Mouse (Mus musculus) stomach, embryonic 16.5 days (tissue): ENCODE measurements around the gene Kcnk2. TPM values are rescaled to one million over a fixed set of nuclear protein-coding genes. Genes with fewer than 3 reads are reported as not detected.
"Not testable (repeated sequence)": the region's sequence is repeated elsewhere in the genome, so short reads cannot be mapped to it uniquely, and the experiment has no call there.

Experiments used
- ATAC-seq: fragments of 200-750 bp; cut with Nextera tagmentation; 2 replicates; pipeline ENCODE4 v1.8.0; 2017; ENCODE audit warnings: moderate number of reproducible peaks, moderate TSS enrichment; ENCODE audit not compliant: insufficient read depth, low FRiP score
- H3K27ac ChIP-seq: fragments of 300-500 bp; sonication (generic); 2 replicates; pipeline ENCODE4 v1.5.1; 2014; ENCODE audit warnings: low read length
- H3K27me3 ChIP-seq: fragments of 300-500 bp; sonication (generic); 2 replicates; pipeline ENCODE4 v1.6.1; 2014; ENCODE audit warnings: low read length, control low read depth, mixed read lengths; ENCODE audit not compliant: control insufficient read depth, insufficient read depth
- H3K36me3 ChIP-seq: fragments of 300-500 bp; sonication (generic); 2 replicates; pipeline ENCODE4 v1.6.1; 2014; ENCODE audit warnings: low read length; ENCODE audit not compliant: control insufficient read depth, insufficient read depth
- H3K4me1 ChIP-seq: fragments of 300-500 bp; sonication (generic); 2 replicates; pipeline ENCODE4 v1.6.1; 2014; ENCODE audit warnings: low read length, control low read depth, mixed read lengths; ENCODE audit not compliant: control insufficient read depth, insufficient read depth
- H3K4me2 ChIP-seq: fragments of 300-500 bp; sonication (generic); 2 replicates; pipeline ENCODE4 v1.6.1; 2014; ENCODE audit warnings: low read depth, low read length, mixed read lengths
- H3K4me3 ChIP-seq: fragments of 300-500 bp; sonication (generic); replicated peaks from 2 replicates; pipeline ENCODE4 v1.5.1; 2014; ENCODE audit warnings: mild to moderate bottlenecking, low read length
- H3K9ac ChIP-seq: fragments of 300-500 bp; sonication (generic); 2 replicates; pipeline ENCODE4 v1.6.1; 2014; ENCODE audit warnings: low read length
- H3K9me3 ChIP-seq: fragments of 300-500 bp; sonication (generic); replicated peaks from 2 replicates; pipeline ENCODE4 v1.6.1; 2016; ENCODE audit warnings: low read length, control low read depth; ENCODE audit not compliant: control insufficient read depth
- WGBS: fragments of 180-500 bp; shearing (Covaris S2); extraction: QIAGEN DNeasy Blood & Tissue Kit; methylation state at CpG from one replicate; pipeline ENCODE4 v1.1.7; 2014; 5-methylcytosine and 5-hydroxymethylcytosine counted together
- polyA plus RNA-seq: library from polyadenylated mRNA; unstranded; fragments of >200 nt; fragmentation: Nextera tagmentation; extraction: Ambion mirVana; gene quantifications from 2 replicates; pipeline ENCODE4 v1.2.1, GENCODE M21; 2015

Kcnk2 gene
- polyA plus RNA-seq, 1 experiment from 2014 or later: 2.9 TPM

DNA sequence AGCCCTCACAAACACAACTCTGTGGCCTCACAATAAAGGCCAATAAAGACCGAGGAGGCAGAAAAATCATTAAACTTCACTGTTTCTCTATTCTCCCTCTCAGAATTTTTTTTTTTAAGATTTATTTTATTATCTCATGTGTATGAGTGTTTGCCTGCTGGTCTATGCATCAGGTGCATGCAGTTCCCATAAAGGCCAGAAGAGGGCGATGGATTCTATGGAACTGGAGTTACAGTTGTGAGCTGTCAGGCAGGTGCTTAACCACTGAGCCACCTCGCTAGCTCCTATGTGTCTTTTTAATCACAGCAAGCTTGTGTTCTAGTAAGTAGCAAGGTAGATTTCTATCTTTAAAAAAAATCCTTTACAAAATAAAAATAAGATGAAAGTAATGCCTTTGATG is 148.9 kb downstream of the Kcnk2 start:
- ATAC-seq: no peak

DNA sequence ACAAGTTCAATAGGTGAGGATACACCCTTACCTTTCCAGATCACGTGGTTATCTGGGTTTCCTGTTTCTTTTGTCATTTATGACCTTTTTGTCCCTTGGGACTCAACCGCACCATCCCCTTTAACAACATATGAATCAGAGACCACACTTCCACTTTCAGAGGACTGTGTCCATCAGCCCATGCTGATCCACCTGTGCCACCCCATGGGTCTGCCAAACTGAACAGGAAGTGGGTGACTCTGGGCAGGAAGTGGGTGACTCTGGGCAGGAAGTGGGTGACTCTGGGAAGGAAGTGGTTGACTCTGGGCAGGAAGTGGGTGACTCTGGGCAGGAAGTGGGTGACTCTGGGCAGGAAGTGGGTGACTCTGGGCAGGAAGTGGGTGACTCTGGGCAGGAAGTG is 158.9 kb downstream of the Kcnk2 start:
- H3K9me3 ChIP-seq, H3K27ac ChIP-seq, H3K27me3 ChIP-seq, ATAC-seq, H3K4me2 ChIP-seq, H3K4me1 ChIP-seq, H3K4me3 ChIP-seq, H3K9ac ChIP-seq, H3K36me3 ChIP-seq: not testable (repeated sequence)
- WGBS: 83% methylated on average over 2 of the region's 2 CpGs

More for the DNA sequence above, 148.9 kb downstream of the Kcnk2 start:
- Histone ChIP-seq H3K27me3 (no peaks in the 10 kb centered on the region), H3K27ac (no peak overlapping the region), H3K9me3 (no peaks in the 10 kb centered on the region), H3K4me3 (no peak overlapping the region), H3K4me2 (no peak overlapping the region), H3K9ac (no peak overlapping the region), H3K4me1 (no peaks in the 10 kb centered on the region), H3K36me3 (no peaks in the 10 kb centered on the region)
- WGBS: 68% methylated on average over 3 of the region's 3 CpGs

DNA sequence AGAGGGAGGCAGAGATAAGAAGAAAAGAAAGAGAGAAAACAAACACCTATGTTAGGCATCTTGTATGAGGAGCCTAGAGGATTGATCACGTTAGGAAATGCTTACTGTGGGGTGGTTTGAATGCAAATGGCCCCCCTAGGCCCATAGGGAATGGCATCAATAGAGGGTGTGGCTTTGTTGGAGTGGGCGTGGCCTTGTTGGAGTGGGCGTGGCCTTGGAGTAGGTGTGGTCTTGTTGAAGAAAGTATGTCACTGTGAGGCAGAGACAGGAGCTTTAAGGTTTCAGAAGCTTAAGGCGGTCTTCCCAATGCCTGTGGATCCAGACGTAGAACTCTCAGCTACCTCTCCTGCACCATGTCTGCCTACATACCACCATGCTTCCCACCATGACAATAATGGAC is 166.8 kb downstream of the Kcnk2 start:
- Histone ChIP-seq H3K27me3 (no peaks in the 10 kb centered on the region), H3K4me2 (no peak overlapping the region), H3K27ac (no peak overlapping the region), H3K9ac (no peak overlapping the region), H3K4me1 (no peaks in the 10 kb centered on the region), H3K36me3 (no peaks in the 10 kb centered on the region), H3K9me3 (no peaks in the 10 kb centered on the region), H3K4me3 (no peak overlapping the region)
- ATAC-seq: no peak
- 64% methylated on average over 5 of the region's 5 CpGs for WGBS

DNA sequence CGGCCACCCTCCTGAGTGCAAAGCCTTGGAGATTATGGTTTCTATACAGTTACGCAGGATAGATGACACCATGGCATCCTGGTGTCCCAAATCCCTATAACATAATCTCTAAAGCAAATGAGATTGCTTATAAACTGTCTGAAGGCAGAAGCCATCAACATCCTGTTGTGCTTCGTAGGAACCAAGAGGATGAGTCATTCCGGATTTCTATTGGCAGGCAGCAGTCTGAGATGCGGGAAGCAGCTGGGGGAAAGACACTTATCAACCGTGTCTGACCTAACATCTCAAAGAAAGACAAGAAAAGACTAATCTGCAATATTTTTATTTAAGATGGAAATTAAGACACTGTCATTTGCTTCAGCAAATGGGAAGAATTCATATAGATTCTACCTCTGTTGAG is 169.2 kb downstream of the Kcnk2 start:
- WGBS: 59% methylated on average over 6 of the region's 6 CpGs
- no peak for ATAC-seq
- H3K9ac ChIP-seq: no peak overlapping the region

DNA sequence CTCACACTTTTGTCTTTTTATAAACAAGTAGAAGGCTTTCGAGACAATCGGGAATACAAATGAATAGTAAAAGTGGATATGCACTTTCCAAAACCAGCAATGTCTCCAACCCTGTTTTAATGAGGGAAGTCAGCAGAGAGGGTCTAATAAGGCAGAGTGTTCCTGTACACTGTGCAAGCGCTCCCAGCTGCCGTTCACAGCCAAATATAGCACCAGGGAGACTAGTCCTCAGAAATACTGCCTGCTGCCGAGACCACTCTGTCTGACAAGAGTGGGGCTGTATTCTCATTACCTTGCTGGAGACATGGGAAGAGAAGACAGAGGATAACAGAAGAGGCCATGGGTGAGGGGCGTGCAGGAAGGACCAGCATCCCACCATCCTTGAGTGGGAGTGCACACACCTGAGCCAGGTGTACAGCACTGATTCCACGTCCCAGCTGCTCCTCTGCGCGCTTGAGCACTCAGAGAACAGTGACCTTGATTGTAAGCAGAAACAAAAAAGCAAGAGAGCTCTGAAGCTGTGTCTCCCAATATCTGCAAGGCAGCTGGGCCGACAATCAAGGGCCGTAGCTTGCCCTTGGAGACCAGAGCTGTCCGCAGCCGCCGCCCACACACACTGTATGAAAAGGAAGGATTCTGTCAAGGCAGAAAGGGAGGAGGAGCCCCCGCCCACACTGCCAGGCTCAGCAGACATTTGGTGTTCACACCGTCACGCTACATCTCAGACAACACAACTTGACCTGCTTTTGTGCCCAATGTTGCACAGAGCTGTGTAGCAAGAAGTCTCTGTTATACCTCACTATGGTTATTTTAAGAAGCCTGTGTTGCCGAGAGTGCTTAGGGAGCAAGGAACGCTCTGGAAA is 173.6 kb downstream of the Kcnk2 start:
- Histone ChIP-seq H3K4me2 (no peak overlapping the region), H3K4me1 (no peaks in the 10 kb centered on the region), H3K27ac (no peak overlapping the region), H3K27me3 (no peaks in the 10 kb centered on the region), H3K9ac (no peak overlapping the region), H3K36me3 (no peaks in the 10 kb centered on the region), H3K9me3 (no peaks in the 10 kb centered on the region), H3K4me3 (no peak overlapping the region)
- 66% methylated on average over 19 of the region's 19 CpGs for WGBS
- no peak for ATAC-seq

More for the DNA sequence above, 169.2 kb downstream of the Kcnk2 start:
- Histone ChIP-seq H3K4me2 (no peak overlapping the region), H3K27me3 (no peaks in the 10 kb centered on the region), H3K27ac (no peak overlapping the region), H3K9me3 (no peaks in the 10 kb centered on the region), H3K4me1 (no peaks in the 10 kb centered on the region), H3K4me3 (no peak overlapping the region), H3K36me3 (no peaks in the 10 kb centered on the region)

DNA sequence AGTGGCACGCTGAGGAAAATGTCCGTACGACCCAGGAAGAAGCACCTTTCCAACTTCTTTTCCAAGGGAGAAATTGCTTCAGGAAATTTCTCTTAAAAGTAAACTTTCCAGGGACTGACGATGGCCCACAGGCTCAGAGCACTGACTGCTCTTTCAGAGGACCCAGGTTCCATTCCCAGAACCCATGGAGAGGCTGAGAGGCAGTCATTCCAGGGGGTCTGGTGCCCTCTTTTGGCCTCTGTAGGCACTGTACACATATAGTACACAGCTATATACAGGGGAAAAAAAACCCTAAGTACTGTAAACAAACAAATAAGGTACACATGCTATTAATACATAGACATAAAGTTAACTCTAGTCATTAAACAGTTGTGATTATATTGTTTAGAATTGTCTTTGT is 174.6 kb downstream of the Kcnk2 start:
- Histone ChIP-seq H3K36me3 (no peaks in the 10 kb centered on the region), H3K4me2 (no peak overlapping the region), H3K4me1 (no peaks in the 10 kb centered on the region), H3K4me3 (no peak overlapping the region), H3K27me3 (no peaks in the 10 kb centered on the region), H3K9ac (no peak overlapping the region), H3K9me3 (no peaks in the 10 kb centered on the region), H3K27ac (no peak overlapping the region)
- ATAC-seq: no peak
- 76% methylated on average over 4 of the region's 4 CpGs for WGBS

DNA sequence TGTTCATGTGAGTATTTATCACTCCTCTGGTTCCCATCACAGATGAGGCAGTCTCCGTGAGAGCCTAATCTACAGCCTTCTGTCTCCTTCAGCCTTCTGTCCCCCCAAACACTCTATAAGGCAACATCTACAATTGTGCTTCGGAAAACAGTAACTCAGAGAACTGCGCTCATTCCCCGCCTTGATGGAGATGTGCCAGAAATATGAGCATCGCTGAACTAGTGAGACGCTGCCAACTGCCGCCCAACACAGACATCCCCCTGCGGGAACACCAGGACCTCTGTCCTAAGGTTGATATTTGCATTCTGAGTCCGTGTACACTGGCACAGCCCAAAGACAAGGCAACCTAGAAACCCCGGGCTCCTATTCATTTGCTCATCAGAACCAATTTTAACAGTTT is 183.0 kb downstream of the Kcnk2 start:
- no peaks in the 10 kb centered on the region for H3K36me3 ChIP-seq
- ATAC-seq: no peak
- no peak overlapping the region for H3K4me2 ChIP-seq
- peaks cover 3% of the 10 kb centered on the region; the same call in 1 of the 2 replicates for H3K4me1 ChIP-seq
- no peak overlapping the region for H3K4me3 ChIP-seq
- H3K9ac ChIP-seq: no peak overlapping the region
- WGBS: 60% methylated on average over 10 of the region's 10 CpGs
- no peaks in the 10 kb centered on the region for H3K9me3 ChIP-seq
- H3K27me3 ChIP-seq: no peaks in the 10 kb centered on the region
- H3K27ac ChIP-seq: no peak overlapping the region

DNA sequence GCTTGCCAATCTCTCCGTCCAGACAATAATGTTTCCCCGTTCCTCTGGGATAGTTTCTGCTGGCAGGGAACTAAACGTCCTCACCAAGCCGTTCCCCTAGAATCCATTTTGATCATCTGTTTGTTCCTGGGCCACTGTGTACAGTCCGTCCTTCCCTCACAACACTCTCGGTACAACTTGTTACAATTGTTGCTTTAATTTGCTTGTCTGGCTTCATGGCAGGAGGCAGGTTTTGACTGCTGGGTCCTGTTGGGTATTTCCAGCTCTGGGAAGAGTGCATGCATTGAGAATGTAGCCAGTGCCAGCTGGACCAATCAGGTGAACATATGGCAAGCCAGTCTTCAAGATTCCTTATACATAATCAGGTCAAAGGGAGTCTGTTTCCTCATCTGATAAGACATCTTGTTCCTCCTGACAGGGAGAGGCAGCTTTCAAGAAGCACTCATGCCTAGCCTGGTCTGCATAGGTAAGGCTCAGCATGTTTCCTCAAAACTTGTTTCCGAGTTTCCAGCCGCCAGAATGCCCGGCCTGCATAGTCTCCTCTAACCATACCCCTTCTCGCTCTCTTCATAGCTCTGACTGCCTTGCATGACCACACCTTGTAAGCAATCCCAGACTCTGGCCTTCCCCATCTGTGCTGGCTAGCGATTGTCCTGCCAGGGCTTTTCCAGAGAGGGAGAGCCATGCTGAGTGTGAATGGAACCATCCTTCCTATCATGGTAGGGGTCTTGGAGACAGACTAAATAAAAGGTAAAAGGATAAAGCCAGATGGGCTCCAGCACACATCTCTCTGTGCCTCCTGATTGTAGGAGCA is 184.1 kb downstream of the Kcnk2 start:
- no peak overlapping the region for H3K27ac ChIP-seq
- no peak overlapping the region for H3K9ac ChIP-seq
- peaks cover 3% of the 10 kb centered on the region; the same call in 1 of the 2 replicates for H3K4me1 ChIP-seq
- no peaks in the 10 kb centered on the region for H3K27me3 ChIP-seq
- ATAC-seq: no peak; the same call in 1 of the 2 replicates
- no peaks in the 10 kb centered on the region for H3K36me3 ChIP-seq
- no peak overlapping the region for H3K4me2 ChIP-seq
- H3K9me3 ChIP-seq: no peaks in the 10 kb centered on the region
- no peak overlapping the region for H3K4me3 ChIP-seq
- WGBS: 86% methylated on average over 11 of the region's 11 CpGs

DNA sequence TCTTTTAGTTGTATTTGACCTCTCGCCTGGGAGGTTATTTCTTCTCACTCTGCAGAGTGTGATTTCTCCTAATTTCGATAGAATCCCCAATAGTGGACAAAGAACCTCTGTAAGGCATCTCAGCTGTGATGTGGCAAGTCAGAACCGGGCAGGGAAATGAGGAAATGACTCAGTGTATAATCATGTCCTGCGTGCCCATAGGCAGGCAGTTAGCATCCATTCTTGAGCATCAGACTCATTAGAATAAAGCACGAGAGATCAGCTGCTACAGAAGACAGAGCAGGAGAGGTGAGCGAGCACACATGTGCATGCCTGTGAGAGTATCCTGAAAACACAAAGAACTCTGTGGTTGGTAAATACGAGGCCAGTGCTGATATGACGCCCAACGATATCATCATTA is 186.9 kb downstream of the Kcnk2 start:
- no peak for ATAC-seq
- Histone ChIP-seq H3K36me3 (no peaks in the 10 kb centered on the region), H3K9me3 (no peaks in the 10 kb centered on the region), H3K4me3 (no peak overlapping the region), H3K4me2 (no peak overlapping the region), H3K27ac (no peak overlapping the region), H3K4me1 (peaks cover 3% of the 10 kb centered on the region; the same call in 1 of the 2 replicates), H3K9ac (no peak overlapping the region), H3K27me3 (no peaks in the 10 kb centered on the region)
- 64% methylated on average over 9 of the region's 9 CpGs for WGBS
